Mouse (Mus musculus): ENCODE results near the gene Kif24. TPM values are rescaled to one million over a fixed set of nuclear protein-coding genes. Genes with fewer than 3 reads are reported as not detected.
"Not testable (repeated sequence)": the region's sequence is repeated elsewhere in the genome, so short reads cannot be mapped to it uniquely, and the experiment has no call there.

The Kif24 gene
- total RNA-seq, 2 experiments from 2014 or later: 0.21 to 0.32 TPM

DNA sequence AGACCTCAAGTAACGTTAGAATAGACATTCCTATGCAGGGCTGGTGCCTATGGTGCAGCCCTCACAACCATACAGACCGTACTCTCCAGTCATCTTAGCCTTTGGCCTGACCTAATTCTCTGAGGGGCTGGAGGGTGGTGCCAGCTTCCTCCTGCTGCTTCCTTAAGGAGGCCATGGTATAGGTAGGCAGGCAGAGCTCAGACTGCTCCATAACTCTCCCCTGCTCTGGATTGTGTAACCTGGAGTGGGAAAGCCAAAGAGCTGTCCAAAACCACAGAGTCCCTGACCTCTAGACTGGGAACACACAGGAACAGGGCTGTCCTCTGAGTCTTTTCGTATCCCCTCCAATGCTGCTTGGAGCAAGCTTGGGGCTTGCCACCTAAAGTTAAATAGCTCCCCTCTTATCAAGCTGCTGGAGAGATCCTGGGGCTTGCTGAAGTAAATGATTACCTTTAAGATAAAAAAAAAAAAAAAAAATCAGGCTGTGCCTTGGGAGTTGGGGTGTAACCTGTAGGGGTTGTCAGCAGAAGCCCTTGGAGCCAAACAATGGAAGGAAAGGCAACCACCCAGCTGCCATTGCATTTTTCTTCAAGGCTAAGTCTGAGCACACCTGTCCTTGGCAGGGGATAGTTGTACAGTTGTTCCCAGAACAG, 28.9 kb upstream of the Kif24 start:
- no peak for DNase-seq (ENCODE audit: low spot score)

- no peak for DNase-seq (ENCODE audit: low spot score)
Observed at GRCm38 (mm10) chr4:41492951-41493350, 28.3 kb upstream of the Kif24 start.

DNA sequence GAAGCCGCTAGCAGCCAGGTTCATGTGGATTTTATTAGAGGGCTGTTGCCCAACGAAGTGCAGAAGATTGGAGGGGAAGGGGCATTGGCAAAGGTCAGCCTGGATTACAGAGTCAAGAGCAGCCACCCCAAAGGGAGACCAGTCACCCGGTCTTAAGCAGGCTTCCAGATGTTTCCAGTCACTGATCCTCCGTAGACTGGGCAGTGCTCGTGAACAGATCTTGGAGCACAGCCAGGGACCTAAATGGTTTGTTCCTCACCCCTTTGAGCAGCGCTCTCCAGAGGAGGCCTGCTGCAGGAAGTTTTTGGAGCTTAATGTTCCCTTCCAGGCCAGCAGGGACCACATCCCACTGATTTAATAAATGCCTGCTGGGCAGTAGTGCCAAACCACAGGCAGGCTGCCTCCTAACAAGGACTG, 16.9 kb upstream of the Kif24 start:
- peak; percentile 85 for DNase-seq (ENCODE audit: low spot score)

DNA sequence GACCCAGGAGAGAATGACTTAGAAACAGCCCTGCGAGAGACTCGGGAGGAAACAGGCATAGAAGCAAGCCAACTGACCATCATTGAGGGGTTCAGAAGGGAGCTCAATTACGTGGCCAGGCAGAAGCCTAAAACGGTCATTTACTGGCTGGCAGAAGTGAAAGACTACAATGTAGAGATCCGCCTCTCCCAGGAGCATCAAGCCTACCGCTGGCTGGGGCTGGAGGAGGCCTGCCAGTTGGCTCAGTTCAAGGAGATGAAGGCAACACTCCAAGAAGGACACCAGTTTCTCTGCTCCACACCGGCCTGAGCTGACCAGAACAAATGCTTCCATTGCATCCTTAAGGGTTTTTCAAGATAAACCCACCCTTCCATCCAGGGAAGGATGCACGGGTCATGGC, 15.6 kb upstream of the Kif24 start:
- peak; percentile 90 for DNase-seq (ENCODE audit: low spot score)

- no peak for DNase-seq (ENCODE audit: low spot score)
Observed at GRCm38 (mm10) chr4:41479456-41479804, 14.7 kb upstream of the Kif24 start.

DNA sequence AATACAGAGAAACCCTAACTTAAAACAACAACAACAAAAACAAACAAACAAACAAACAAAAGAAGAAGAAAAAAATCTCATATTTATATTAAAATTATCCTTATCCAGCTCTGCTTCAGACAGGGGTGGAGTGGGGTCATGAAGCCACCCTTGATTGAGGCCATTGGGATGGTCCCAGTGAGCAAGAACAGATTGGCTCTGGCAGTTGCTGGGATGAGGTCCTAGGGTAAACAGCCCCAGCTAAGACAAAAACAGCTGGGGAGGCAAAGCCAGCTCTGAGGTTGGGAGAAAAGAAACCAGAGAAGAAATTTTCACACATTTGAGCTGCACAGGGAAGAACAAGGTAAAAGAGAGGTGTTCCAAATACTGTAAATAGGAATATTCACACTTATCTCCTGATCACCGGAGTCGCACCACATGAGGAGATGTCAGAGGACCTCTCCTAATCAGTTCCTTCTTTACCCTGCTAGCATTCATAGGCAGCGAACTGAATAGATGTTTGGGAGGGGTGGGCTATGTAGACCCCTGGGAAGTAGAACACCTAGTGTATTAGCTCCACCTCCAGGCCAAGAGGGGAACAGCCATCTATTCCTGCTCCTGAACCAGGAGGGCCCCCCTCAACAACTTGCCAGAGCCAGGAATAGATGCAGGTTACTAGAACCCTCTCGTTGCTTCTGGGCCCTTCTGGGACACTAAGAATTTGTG, 14.2 kb upstream of the Kif24 start:
- DNase-seq (ENCODE audit: low spot score): no peak

GRCm38 (mm10) chr4:41477648-41478160, 13.0 kb upstream of the Kif24 start:
- DNase-seq (ENCODE audit: low spot score): peak; percentile 56

GRCm38 (mm10) chr4:41471384-41471689, 6.7 kb upstream of the Kif24 start:
- DNase-seq (ENCODE audit: low spot score): no peak

- no peak for DNase-seq (ENCODE audit: low spot score)
Observed at GRCm38 (mm10) chr4:41470684-41471383, 6.1 kb upstream of the Kif24 start.

DNA sequence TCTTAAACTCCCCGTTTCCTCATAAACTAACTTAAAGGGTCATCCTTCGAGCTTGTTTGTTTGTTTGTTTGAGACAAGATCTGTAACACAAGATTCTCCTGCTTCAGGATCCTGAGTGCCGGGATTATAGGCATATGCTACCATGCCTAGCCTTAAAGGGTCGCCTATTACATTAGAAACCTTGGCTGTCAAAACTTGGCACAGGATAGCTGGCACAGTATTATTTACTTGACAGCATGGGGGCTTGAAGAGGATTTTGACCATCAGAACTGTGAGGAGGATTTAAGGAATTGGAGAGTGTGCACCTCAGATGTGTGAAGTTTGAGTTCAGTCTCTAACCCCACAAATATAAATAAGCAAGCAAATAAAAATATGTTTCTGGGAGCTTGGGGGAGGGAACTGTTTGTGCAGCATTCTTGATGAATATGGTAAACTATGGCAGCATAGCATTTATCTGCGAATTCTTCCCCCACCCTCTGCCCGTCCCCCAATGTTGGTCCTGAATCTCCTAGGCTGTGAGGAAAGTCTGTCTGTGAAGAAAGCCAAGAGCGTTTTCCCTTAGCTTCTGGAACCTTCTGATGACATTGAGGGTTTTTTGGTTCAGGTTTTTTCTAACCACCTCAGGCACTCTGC, 5.5 kb upstream of the Kif24 start:
- DNase-seq (ENCODE audit: low spot score): no peak

- DNase-seq (ENCODE audit: low spot score): no peak
Observed at GRCm38 (mm10) chr4:41469199-41469598, 4.5 kb upstream of the Kif24 start.

DNA sequence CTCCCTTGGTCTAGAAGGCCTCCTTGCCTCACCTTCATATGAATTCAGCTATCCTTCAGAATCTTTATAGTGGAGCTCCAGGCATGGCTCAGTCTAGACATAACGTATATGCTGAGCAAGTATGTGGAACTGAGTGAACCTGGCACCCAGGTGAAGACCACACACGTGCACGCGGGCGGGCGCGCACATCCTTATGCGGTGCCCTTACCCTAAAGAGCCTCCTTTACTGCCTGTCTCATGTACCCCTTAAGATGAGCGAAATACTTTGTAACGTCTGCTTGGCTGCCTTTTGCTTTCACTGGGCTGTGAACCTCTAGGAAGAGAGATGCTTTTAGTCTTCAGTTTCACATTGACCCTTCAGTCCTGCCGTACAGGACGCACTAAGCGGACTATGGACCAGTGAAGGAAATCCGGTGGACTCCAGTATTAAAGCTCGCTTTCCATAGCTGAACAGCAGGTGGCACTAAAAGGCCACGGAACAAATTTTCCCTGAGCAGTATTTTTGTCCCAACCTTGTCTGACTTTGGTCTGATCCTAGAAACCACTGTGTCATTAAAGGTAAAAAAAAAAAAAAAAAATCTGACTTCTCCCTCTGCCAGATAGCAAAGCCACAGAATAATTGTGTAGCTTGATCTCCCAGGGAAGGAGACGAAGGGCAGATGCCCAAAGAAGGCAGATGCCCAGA, 3.9 kb upstream of the Kif24 start:
- DNase-seq (ENCODE audit: low spot score): peak; percentile 77

DNA sequence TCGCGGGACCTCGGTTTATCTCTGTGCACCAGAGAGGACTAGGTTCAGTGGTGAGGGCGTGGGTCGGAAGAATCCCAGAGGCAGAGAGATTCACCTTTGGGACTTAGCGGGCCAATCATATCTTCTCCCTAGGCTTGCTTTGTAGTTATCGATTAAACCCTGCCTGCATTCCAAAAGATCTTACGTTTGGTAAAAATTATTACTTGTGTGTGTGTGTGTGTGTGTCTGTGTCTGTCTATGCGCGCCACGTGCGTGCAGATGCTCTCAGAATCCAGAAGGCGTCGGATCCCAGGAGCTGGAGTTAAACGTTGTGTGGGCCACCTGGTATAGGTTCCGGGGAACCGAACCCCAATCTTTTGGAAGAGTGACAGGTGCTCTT, 589 bp upstream of the Kif24 start:
- no peak for DNase-seq (ENCODE audit: low spot score)

- DNase-seq (ENCODE audit: low spot score): not testable (repeated sequence)
Observed at GRCm38 (mm10) chr4:41463051-41463738, 1.5 kb downstream of the Kif24 start.

- no peak for DNase-seq (ENCODE audit: low spot score)
Observed at GRCm38 (mm10) chr4:41460690-41461089, 4.0 kb downstream of the Kif24 start.

GRCm38 (mm10) chr4:41447595-41447994, 17.1 kb downstream of the Kif24 start:
- no peak for DNase-seq (ENCODE audit: low spot score)

- no peak for DNase-seq (ENCODE audit: low spot score)
Observed at GRCm38 (mm10) chr4:41442790-41443302, 21.8 kb downstream of the Kif24 start.

GRCm38 (mm10) chr4:41438931-41439330, 25.8 kb downstream of the Kif24 start:
- no peak for DNase-seq (ENCODE audit: low spot score)

GRCm38 (mm10) chr4:41416966-41417365, 47.7 kb downstream of the Kif24 start:
- DNase-seq (ENCODE audit: low spot score): no peak

DNA sequence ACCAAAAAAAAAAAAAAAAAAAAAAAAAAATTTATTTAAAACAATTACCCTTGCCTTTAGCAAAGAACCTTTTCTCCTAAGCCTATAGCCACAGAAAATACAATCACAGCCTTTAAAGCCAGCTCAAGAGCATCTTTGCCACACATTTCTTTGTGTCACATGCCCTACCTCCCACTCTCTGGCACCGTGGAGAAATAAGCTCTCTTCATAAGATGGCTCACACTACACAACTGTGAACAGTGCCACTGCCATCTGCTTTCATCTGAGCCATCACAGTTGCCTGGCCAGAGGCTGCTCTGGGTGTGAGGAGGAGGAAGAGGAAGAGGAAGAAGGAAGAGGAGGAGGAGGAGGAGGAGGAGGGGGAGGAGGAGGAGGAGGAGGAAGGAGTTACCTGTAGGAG, 55.3 kb downstream of the Kif24 start:
- no peak for DNase-seq (ENCODE audit: low spot score)

- no peak for DNase-seq (ENCODE audit: low spot score)
Observed at GRCm38 (mm10) chr4:41407353-41407752, 57.3 kb downstream of the Kif24 start.

Measured in gastrocnemius, adult 18-20 months (tissue).